Mouse (Mus musculus): ENCODE results near the gene Pxn. TPM values are rescaled to one million over a fixed set of nuclear protein-coding genes. Genes with fewer than 3 reads are reported as not detected.

The Pxn gene
- polyA plus RNA-seq, 1 experiment: 76.8 TPM

Other genes with a start within 250 kb of the Pxn start
- gene Rnf10, start 233.8 kb upstream of the Pxn start, polyA plus RNA-seq (2012; rRNA removed): 111 and 116 TPM in 2 replicates
- gene Coq5, start 227.0 kb upstream of the Pxn start, polyA plus RNA-seq (2012; rRNA removed): 16.0 and 17.1 TPM in 2 replicates
- gene Dynll1, start 205.7 kb upstream of the Pxn start, polyA plus RNA-seq (2012; rRNA removed): 147 and 222 TPM in 2 replicates
- gene Srsf9, start 179.5 kb upstream of the Pxn start, polyA plus RNA-seq (2012; rRNA removed): 28.5 and 31.3 TPM in 2 replicates
- gene Gatc, start 165.5 kb upstream of the Pxn start, polyA plus RNA-seq (2012; rRNA removed): 8.3 and 9.4 TPM in 2 replicates
- gene Triap1, start 165.5 kb upstream of the Pxn start, polyA plus RNA-seq (2012; rRNA removed): 22.4 and 22.9 TPM in 2 replicates
- 3,102 and 3,530 TPM in 2 replicates for gene Cox6a1, start 157.7 kb upstream of the Pxn start, polyA plus RNA-seq (2012; rRNA removed)
- 8.7 and 9.9 TPM in 2 replicates for gene Msi1, start 77.1 kb upstream of the Pxn start, polyA plus RNA-seq (2012; rRNA removed)
- 1.2 and 7.7 TPM in 2 replicates for gene Pla2g1b, start 40.4 kb upstream of the Pxn start, polyA plus RNA-seq (2012; rRNA removed)
- gene Sirt4, start 22.0 kb upstream of the Pxn start, polyA plus RNA-seq (2012; rRNA removed): 17.3 and 24.2 TPM in 2 replicates
- gene Rplp0, start 52.8 kb downstream of the Pxn start, polyA plus RNA-seq (2012; rRNA removed): 2,416 and 2,431 TPM in 2 replicates
- 26.0 and 34.9 TPM in 2 replicates for gene Gcn1l1, start 58.6 kb downstream of the Pxn start, polyA plus RNA-seq (2012; rRNA removed)
- 52.8 and 56.6 TPM in 2 replicates for gene Rab35, start 125.2 kb downstream of the Pxn start, polyA plus RNA-seq (2012; rRNA removed)
- gene Bicdl1, start 224.9 kb downstream of the Pxn start, polyA plus RNA-seq (2012; rRNA removed): 11.6 and 12.2 TPM in 2 replicates